Mouse (Mus musculus) ovary, postnatal 36 days (tissue): ENCODE measurements around the gene Snx17.

Source experiments
- DNase-seq: peaks from one replicate; pipeline ENCODE4 v3.0.0; 2022; ENCODE audit warnings: low spot score, mixed read lengths

The Snx17 gene

DNA sequence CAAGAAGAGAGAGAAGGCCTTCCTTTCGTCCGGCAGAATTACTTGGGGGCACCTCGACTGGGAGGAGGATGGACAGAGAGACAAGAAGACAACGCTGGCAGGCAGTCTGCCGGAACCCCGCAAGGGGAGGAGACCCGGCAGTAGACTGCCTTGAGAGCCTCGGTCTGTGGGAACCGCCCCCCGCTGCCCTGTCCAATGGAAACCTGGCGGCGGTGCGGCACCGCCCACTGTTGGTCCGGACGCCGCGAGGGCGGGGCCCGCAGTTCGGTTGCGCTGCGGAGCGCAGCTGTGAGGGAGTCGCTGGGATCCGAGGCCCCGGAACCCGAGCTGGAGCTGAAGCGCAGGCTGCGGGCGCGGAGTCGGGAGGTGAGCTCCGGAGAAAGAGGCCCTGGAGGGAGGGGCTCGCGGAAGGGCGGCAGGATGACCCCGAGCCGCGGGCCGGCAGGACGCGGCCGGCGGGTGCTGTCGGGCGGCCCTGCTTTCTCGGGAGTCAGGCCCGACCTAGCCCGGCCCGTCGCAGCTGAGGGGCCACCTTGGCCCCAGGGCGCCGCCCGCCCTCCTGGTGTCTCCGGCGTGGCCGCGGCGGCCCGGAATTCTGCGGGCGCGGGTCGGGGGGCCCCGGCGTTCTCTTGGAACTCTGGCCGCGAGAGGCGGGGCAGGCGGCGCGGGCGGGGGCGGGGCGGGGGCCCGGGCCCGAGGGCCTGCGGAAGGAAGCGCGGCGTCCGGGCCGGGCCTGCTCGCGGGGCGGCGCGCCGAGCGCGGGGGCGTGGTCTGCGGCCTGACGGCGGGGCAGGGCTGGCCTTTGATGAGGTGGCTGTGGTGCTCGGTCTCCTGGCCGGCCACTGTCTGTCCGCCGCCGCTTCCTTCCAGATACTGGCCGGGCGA lies 47.9 kb downstream of the Snx17 start, which contains the start of the genes Nrbp1 and Gm9970:
Gene Nrbp1 (plus strand): TSS at position 228 of the 885 bp plus-strand sequence.
Gene Gm9970 (minus strand): TSS at position 596 of the 885 bp plus-strand sequence.
- peak; percentile 96 for DNase-seq

DNA sequence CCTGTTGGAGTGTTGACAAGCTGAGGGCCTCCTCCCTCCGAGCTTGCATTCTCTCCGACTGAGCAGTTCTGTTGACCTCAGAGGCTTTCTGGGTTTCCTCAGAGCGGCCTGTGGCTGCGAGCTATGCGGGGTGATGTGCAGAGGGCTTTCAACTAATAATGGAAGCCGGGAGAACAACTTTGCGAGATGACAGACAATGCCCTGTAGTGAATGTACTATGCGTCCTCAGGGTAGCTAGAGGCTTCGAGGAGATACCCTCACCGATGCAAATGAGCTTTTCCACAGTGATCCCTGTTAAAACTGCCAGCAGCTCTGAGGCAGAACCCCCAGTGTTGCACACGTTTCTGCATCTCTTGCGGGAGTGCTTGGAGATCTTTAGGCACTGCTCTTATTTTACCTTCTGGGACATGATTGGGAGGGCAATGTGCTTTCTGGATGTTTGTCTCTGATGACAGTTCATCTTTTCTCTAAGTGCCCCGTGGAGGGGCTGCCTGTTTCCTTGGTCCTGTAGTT lies 48.6 kb downstream of the Snx17 start:
- DNase-seq = no peak

DNA sequence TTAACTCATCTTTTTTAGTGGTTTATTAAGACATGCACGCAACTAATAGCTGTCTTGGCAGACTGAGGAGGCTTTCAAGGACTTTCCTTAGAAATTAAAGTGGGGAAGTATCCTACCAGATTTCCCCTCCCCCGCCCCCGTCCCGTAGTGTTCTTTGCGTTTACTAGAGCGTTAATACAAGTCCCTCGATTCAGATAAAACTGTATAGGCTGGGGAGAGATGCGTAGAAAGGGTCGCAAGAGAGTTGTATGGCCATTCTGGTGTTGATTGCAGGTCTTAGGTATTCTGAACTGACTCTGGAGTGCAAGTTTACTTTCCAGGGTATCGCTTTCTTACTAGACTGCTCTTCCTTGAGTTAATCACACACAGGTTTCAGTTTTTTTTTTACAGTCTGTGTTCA lies 49.2 kb downstream of the Snx17 start:
- no peak for DNase-seq
